Mouse (Mus musculus): Measurements from ENCODE around the gene Txndc5.

- TF ChIP-seq CTCF (IDR thresholded peaks at IDR 0.05) (no peak), EP300 (IDR thresholded peaks at IDR 0.05) (no peak)
Observed at GRCm38 (mm10) chr13:38545460-38545859, 16.8 kb upstream of the Txndc5 start.

All from lung, postnatal 0 days (tissue).